Mouse (Mus musculus) brain, embryonic 14.5 days (tissue): Measurements from ENCODE around the gene Bmp8b. TPM values are rescaled to one million over a fixed set of nuclear protein-coding genes. Genes with fewer than 3 reads are reported as not detected.
"Not testable (repeated sequence)": the region's sequence is repeated elsewhere in the genome, so short reads cannot be mapped to it uniquely, and the experiment has no call there.

Source experiments
- DNase-seq: peaks from one replicate; pipeline ENCODE4 v3.0.0-alpha.2; 2011; ENCODE audit warnings: low read depth
- CTCF ChIP-seq: fragments of 200-500 bp; IDR thresholded peaks from 2 replicates; pipeline ENCODE4 v1.5.1; 2012; ENCODE audit warnings: inconsistent platforms, mild to moderate bottlenecking, moderate library complexity, borderline replicate concordance; ENCODE audit not compliant: insufficient read depth, insufficient read length; ENCODE audit errors: extremely low read depth
- POLR2A ChIP-seq: fragments of 200-500 bp; IDR thresholded peaks from 2 replicates; pipeline ENCODE4 v1.6.1; 2012; ENCODE audit warnings: mild to moderate bottlenecking, inconsistent platforms, borderline replicate concordance; ENCODE audit not compliant: poor library complexity, insufficient read depth, insufficient read length, severe bottlenecking; ENCODE audit errors: extremely low read depth
- polyA plus RNA-seq: library from polyadenylated mRNA; depleted of rRNA; stranded (reverse); fragments of >200 nt; gene quantifications from 2 replicates; pipeline ENCODE4 v1.2.3, GENCODE M21; 2012

The Bmp8b gene
- polyA plus RNA-seq, 1 experiment: 0.75 TPM

DNA sequence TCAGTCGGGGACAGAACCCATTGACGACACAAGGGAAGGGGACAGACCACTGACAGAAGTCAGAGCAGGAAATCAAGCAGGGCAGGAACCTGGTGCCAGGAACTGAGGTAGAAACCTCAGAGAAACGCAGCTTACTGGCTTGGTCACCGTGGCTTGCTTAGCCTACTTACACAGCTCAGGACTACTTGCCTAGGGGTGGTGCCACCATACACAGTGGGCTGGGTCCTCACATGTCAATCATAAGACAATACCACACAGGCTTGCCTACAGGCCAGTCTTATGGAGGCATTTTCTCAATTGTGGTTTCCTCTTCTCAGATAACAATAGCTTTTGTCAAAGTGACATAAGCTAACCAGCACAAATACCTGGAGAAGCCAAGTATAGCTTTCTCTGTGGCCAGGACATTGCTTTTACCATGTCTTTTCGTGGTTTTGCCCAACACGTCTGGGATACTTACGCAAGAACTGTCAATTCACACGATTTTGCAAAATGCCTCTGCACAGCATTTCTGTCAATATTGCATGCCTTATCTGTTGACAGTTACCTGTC, 7.3 kb downstream of the Bmp8b start:
- TF ChIP-seq POLR2A: no peak
- TF ChIP-seq CTCF: no peak
- DNase-seq: no peak

DNA sequence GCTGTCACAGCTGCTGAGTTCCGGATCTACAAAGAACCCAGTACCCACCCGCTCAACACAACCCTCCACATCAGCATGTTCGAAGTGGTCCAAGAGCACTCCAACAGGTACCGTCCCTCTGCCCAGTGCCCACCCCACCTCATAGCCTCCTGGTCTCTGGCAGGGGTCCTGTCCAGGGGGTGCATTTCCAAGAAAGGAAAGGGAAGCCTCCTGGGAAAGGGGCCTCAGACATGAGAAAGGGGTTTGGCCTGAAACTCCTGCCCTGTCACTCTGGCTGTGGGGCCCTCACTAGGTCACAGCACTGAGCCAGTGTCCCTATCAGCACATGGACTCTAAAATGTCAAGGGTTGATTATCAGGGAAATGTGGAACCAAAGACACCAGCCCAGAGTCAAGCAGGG, 9.7 kb downstream of the Bmp8b start:
- DNase-seq: not testable (repeated sequence)

DNA sequence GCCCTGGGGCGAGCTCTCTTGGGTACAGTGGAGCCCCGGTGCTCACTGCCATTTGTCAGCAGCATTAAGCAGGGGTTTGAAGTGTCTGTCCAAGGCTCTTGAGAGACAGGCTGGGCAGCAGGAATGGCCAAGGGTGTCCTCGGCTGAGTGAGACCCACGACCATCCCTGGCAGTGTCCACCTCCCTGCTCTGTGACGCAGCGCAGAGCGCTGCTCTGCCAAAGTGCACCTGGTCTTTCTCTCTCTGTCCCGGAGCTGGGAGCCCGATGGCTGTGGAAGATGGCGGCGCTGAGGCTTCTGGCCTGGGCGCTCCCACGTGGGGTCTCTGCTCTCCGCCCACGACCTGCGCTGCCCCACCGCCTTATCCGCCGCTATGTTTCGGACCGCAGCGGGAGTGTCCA, 11.0 kb downstream of the Bmp8b start, which contains the start of gene Oxct2b:
Gene Oxct2b, plus strand, starts transcription at position 256 of the 400 bp plus-strand sequence.
- TF ChIP-seq CTCF (no peak), POLR2A (no peak)
- peak; percentile 13 for DNase-seq

DNA sequence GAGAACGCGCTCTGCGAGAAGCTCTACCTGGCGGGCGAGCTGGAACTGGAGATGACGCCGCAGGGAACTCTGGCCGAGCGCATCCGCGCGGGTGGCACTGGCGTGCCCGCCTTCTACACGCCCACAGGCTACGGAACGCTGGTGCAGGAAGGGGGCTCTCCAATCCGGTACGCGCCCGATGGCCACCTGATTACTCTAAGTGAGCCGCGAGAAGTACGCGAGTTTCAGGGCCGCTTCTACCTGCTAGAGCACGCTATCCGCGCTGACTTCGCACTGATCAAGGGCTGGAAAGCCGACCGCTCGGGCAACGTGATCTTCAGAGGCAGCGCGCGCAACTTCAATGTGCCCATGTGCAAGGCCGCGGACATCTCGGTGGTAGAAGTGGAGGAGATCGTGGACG, 11.7 kb downstream of the Bmp8b start:
- peak; percentile 31 for DNase-seq

DNA sequence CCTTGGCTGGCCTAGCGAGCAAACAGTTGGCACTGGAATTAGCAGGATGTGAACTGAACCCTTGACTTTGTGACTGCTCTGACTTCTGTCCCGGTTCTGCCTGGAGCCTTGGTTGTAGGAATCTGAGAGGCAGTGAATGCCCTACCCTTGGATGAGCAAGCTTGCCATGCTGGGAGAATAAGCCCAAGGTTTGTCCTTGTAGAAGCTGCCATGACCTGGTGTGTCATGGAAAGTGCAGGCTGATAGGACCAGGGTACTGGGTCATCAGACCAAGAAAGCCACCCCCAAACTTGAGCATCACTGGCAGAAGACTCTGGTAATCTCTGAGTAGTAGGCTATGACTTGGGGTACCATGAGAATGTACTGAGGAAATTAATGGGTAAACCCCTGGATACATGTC, 16.3 kb downstream of the Bmp8b start:
- DNase-seq: no peak
- TF ChIP-seq POLR2A (no peak), CTCF (no peak)

DNA sequence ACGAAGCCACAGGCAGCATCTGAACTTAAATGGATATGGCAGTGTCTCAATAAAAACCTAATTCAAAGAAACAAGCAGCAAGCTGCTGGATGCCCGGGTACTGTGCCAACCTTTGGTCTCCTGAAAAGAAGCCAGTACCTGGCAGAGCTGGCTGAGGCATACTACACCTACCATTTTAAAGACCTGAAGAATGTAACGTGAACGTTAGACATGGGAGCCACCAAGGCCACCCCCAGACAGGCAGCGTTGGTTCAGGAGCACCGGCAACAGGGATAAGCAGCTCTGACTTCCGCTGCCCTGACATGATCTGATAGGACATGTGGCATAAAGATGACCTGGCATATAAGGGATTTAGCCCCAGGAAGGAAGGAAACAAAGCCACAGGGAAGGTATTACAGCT, 21.7 kb downstream of the Bmp8b start:
- no peak for DNase-seq
- no peak for TF ChIP-seq POLR2A

DNA sequence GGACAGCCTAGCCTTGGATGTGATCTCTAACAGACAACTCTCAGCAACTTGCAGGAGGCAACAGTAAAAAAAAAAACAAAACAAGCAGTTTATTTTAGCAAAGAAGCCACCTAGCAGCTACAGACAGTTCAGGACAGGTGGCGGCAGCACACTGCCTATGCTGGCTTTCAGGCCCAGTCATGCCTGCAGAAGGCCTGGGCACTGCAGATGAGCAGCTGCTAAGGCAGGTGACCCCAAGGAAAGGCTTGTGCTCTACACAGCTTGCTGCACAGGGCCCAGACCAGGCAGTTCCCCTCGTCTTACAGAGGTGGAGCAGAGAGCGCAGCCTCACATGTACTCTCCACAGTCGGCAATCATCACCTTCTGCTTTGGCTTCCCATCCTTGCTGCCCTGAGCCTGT, 22.1 kb downstream of the Bmp8b start:
- DNase-seq: no peak
- TF ChIP-seq CTCF (no peak), POLR2A (no peak)

DNA sequence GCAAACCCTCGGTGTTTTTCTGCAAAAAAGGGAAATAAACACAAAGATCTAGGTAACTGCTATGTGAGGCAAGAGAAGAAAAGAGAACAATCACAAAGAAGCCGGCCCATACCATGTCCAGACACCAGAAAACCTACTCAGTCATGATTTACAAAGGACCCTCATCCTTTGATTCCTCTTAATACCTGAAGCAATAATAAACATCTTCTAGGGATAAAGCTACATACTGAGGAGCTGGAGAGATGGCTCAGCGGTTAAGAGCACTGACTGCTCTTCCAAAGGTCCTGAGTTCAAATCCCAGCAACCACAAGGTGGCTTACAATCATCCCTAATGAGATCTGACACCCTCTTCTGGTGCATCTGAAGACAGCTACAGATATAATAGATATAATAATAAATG, 32.6 kb downstream of the Bmp8b start:
- DNase-seq: no peak
- TF ChIP-seq CTCF (no peak), POLR2A (no peak)

DNA sequence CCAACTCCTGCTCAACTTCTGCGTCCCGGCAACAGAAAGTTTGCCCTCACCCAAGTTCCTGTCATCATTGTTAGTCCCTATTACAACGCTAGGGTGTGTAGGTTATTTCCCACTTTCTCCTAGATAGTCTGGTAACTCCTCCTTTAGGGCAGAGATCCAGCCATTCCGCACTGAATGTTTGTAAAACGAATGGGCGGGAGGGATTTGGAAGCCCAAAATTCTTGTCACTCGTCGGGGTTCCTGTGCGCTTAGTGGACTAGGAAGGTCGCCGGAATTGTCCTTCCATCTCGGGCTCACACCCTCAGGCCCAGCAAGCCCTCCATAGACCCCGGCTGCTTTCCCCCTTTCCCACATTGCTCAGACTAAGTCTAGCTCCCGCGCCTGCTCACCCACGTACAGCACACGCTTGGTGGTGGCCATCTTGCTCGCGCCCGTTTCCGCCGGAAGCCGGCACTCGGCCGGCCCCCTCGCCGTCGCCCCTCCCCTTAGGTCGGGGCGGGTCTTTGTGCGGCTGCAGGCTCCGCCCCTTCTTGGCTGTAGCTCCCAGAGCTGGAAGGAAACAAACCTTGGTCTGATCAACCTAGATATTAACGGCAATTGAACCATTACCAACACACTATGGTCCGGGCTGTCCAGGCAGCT, 34.7 kb downstream of the Bmp8b start, which contains the start of gene Ppie:
Gene Ppie, minus strand, starts transcription at position 439 of the 642 bp plus-strand sequence.
- DNase-seq: peak; percentile 96
- TF ChIP-seq POLR2A (peak; percentile 75; the same call in 1 of the 2 replicates), CTCF (no peak)

DNA sequence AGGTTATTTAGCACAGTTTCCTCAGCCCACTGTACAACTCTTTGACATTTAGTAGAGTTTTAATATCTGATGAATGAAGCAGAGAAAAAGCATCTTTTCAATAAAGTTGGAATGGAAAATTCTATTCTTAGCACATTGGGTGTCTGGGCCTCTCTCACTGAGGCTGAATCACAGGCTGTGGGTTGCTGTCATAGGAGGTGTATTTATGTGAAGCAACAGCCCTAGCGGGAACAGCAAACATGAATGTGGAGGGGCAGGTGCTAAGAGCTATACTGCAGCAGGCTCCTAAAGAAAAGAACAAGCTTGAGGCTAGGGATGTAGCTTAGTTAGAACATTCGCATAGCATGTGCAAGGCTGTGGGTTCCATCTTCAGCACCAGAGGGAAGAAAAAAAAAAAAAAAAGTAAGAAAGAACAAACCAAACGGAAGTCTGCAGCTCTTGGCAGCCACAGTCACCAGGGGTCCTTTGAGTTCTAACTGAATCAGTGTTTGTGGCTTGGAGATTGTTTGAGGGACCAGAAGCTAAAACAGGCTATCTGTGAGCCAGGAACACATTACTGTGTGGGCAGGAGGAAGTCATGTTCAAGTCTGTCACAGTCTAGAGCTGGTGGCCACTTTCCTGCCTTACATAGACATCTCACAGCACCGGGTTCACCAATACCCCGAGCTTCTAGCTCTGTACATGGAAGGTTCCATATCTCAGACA, 42.6 kb downstream of the Bmp8b start:
- DNase-seq: no peak
- TF ChIP-seq CTCF: no peak
- TF ChIP-seq POLR2A: no peak

DNA sequence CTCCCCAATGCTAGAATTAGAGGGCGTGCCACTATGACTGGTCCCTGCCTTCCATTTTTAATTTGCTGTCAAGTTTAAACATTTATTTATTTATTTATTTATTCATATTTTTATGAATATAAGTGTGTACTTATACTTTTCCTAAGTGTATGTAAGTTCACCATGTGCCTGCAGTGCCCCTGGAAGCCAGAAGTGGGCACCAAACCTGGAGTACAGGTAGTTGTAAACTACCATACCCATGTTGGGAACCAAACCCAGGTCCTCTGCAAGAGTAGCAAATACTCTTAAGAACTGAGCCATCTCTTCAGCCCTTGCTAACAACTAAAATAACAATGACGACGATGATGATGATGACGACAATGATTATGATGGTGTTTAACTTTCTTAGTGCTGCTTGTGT, 47.0 kb downstream of the Bmp8b start:
- TF ChIP-seq POLR2A: no peak
- TF ChIP-seq CTCF: no peak; the same call in 1 of the 2 replicates
- DNase-seq: no peak

DNA sequence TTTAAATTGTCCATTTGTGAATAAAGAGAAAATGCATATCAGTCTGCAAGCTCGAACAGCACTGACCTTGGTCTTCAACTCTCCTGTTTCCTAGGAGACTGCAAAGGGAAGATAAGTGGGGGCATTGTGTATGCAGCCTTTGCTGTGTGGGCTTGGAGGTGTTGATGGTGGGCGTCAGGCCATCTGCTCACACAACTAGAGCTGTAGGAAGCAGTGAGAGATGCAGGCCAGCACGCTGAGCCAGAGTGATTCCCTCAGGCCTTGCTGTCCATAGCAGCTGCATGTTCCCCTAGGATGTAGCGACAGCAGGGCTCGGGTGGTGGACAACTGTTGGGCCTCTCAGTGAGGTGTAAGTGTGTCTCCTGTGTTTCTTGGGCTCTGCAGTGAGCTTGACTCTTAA, 48.0 kb downstream of the Bmp8b start:
- no peak for TF ChIP-seq POLR2A
- DNase-seq: peak; percentile 49

DNA sequence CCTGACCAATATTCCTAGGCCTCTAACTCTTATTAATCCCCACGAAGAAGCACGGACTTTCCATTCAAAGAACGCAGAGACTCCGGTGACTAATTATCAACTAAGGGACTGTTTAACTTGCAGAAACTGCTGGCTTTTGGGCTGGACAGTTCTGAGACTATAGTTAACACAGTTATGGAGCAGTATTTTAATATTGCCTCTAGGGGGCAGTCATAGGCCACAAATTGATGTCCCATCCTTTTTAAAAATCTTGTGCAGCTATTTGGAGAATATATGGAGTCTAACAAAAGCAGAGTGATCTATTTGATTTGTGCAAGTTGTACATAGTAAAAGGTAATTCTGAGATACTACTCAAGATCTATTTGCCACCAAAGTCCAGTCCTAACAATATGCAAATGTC, 50.0 kb downstream of the Bmp8b start:
- TF ChIP-seq CTCF: peak; percentile 34; the same call in 1 of the 2 replicates
- no peak for TF ChIP-seq POLR2A
- DNase-seq: peak; percentile 80

DNA sequence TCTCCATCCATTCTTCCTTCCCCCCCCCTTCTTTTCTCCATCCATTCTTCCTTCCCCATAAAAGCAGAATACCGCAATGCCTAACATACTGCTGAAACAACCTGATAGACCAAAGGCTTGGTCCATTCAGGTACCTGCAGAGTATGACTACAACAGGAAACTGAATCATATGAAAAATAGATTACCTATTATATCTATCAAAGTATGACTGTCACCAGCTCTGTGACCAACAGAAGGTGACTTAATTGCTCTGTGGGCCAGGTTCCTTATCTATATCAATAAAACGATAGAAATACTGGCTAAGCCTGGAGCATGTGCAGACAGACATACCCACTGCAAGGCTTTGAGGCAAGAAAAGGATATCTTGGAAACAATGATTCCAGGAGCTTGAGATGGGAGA, 50.5 kb downstream of the Bmp8b start:
- TF ChIP-seq POLR2A (no peak), CTCF (no peak)

More for the DNA sequence above, 50.5 kb downstream of the Bmp8b start:
- no peak for DNase-seq
